Mouse (Mus musculus) intestine, postnatal 0 days (tissue): ENCODE data around the gene Vasn. TPM values are rescaled to one million over a fixed set of nuclear protein-coding genes. Genes with fewer than 3 reads are reported as not detected.

Experiments used
- ATAC-seq: fragments of 200-750 bp; cut with Nextera tagmentation; 2 replicates; pipeline ENCODE4 v1.8.0; 2017; ENCODE audit warnings: mild to moderate bottlenecking, moderate TSS enrichment, moderate library complexity
- H3K27ac ChIP-seq: fragments of 300-500 bp; sonication (generic); 2 replicates; pipeline ENCODE4 v1.5.1; 2014; ENCODE audit warnings: mild to moderate bottlenecking, low read depth, low read length, moderate library complexity
- H3K27me3 ChIP-seq: fragments of 300-500 bp; sonication (generic); replicated peaks from 2 replicates; pipeline ENCODE4 v1.6.1; 2014; ENCODE audit warnings: low read length, mixed read lengths; ENCODE audit not compliant: control insufficient read depth, insufficient read depth
- H3K36me3 ChIP-seq: fragments of 300-500 bp; sonication (generic); 2 replicates; pipeline ENCODE4 v1.6.1; 2014; ENCODE audit warnings: mild to moderate bottlenecking, moderate library complexity; ENCODE audit not compliant: control insufficient read depth, insufficient read depth
- H3K4me1 ChIP-seq: fragments of 300-500 bp; sonication (generic); replicated peaks from 2 replicates; pipeline ENCODE4 v1.6.1; 2014; ENCODE audit warnings: antibody characterized with exemption, low read length, mixed read lengths; ENCODE audit not compliant: control insufficient read depth, insufficient read depth
- H3K4me2 ChIP-seq: fragments of 300-500 bp; sonication (generic); replicated peaks from 2 replicates; pipeline ENCODE4 v1.6.1; 2014; ENCODE audit warnings: low read depth, mild to moderate bottlenecking, moderate library complexity
- H3K4me3 ChIP-seq: fragments of 300-500 bp; sonication (generic); 2 replicates; pipeline ENCODE4 v1.5.1; 2014; ENCODE audit warnings: low read depth, low read length
- H3K9ac ChIP-seq: fragments of 300-500 bp; sonication (generic); 2 replicates; pipeline ENCODE4 v1.6.1; 2014; ENCODE audit warnings: mild to moderate bottlenecking, low read depth, low read length
- H3K9me3 ChIP-seq: fragments of 300-500 bp; sonication (generic); 2 replicates; pipeline ENCODE4 v1.6.1; 2016; ENCODE audit warnings: mixed run types; ENCODE audit not compliant: control insufficient read depth
- CTCF ChIP-seq: sonication (generic); IDR thresholded peaks from 2 replicates; pipeline ENCODE4 v1.5.1; 2016; ENCODE audit warnings: low read depth, mild to moderate bottlenecking, control low read depth, antibody characterized with exemption, moderate library complexity
- WGBS: fragments of 180-500 bp; shearing (Covaris S2); extraction: QIAGEN DNeasy Blood & Tissue Kit; methylation state at CpG from one replicate; pipeline ENCODE4 v1.1.7; 2014; 5-methylcytosine and 5-hydroxymethylcytosine counted together
- polyA plus RNA-seq: library from polyadenylated mRNA; unstranded; fragments of >200 nt; fragmentation: Nextera tagmentation; extraction: Ambion mirVana; gene quantifications from 2 replicates; pipeline ENCODE4 v1.2.1, GENCODE M21; 2015

Vasn gene
- polyA plus RNA-seq, 1 experiment from 2014 or later, result 5.0 TPM

DNA sequence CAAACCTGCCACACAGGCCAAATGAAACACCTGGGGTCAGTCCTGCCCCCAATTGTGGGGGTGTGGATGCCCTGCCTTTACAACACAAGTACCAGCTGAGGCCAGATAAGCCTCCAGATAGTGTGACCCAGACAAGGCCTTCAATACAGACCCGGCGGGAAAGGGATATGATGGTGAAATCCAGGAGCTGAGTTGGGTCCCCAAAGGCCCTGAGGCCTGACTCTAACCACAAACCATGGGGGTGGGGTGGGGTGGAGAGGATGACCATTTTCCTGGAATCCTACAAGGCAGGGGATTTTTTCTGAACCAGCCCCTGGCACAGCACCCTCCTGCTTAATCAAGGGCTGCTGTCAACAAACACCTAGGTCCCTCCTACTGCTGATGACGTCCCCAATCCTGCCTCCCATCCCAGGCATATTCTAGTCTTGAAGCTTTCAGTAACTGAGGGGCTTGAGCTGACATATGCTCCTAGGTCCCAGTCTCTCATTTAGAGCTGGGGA lies 800 bp upstream of the Vasn start:
- Histone ChIP-seq H3K4me2 (no peak overlapping the region), H3K4me1 (peaks cover 19% of the 10 kb centered on the region; the same call in 1 of the 2 replicates), H3K27me3 (no peaks in the 10 kb centered on the region), H3K27ac (no peak overlapping the region), H3K4me3 (no peak overlapping the region), H3K36me3 (peaks cover 21% of the 10 kb centered on the region), H3K9ac (no peak overlapping the region), H3K9me3 (no peaks in the 10 kb centered on the region)
- 83% methylated on average over 3 of the region's 3 CpGs for WGBS
- no peak for ATAC-seq
- no peak for TF ChIP-seq CTCF

DNA sequence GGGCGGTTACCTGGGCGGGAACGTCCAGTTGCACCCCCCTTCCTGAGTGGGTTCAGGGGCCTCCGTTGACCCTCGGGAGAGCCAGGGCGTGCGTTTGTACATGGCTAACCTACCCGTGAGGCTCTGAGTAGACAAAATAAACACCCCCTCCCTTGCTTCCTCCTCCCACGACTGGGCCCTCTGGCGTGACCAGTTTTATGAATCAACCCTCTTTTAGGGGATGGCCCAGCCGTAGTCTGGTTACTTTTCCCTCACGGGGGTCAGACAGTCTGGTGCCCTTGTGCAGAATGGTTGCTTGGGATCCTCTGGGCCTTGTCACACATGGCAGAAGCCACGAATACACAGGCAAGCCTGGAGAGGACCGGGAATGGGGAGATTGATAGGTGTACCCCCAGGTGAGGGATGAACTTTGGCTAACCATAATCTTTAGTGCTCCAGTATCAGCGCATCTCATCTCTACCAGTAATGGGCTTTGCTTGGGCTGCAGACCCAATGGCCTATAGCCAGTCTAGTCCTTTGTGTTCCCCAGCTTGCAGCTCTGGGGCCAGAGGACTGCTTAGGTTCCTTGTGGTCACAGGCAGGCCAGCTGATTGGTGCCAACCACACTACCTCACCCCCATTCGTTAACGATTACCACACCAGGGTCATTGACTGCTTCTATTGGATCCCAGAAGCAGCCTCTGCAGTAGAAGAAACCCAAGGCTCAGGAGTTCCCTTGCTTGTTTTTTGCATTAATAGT lies 695 bp downstream of the Vasn start:
- no peaks in the 10 kb centered on the region for H3K9me3 ChIP-seq
- peaks cover 21% of the 10 kb centered on the region for H3K36me3 ChIP-seq
- ATAC-seq, result peak; percentile 74
- 2% methylated on average over 17 of the region's 17 CpGs for WGBS
- peak overlapping the region; percentile 68 for H3K9ac ChIP-seq
- H3K4me1 ChIP-seq, result peaks cover 19% of the 10 kb centered on the region; the same call in 1 of the 2 replicates
- H3K27me3 ChIP-seq, result no peaks in the 10 kb centered on the region
- H3K4me2 ChIP-seq, result peak overlapping the region; percentile 89
- no peak for TF ChIP-seq CTCF
- H3K27ac ChIP-seq, result peak overlapping the region; percentile 80
- peak overlapping the region; percentile 63 for H3K4me3 ChIP-seq

DNA sequence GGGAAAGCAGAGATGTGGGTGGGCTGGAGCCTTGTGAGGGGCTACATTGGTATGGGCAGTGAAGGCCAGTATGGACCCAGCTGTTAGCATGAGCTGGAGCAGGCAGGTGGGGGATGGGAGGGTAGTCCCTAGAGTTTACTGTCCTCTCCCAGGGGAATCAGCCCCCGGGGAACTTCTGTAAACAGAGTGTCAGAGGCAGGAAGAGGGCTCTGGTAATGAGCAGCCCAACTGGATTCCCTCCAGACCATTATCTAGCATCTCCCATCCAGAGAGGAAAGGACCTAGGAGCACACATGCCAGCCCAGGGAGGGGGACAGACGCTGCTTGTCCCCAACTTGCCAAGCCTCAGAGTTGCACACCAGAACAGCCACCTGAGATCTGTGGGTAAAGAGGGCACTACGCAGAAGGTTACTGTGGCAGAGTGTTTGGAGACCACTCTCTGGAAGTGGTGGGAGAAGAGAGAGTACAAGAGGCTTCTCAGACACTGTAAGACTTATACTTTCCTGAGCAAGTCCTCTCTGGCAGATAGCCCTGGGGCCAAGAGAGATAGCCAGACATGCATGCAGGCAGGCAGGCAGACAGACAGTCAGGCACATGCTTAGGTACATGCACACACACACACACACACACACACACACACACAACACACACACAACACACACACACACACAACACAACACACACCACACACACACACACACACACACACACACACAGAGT lies 1.5 kb downstream of the Vasn start:
- H3K4me1 ChIP-seq, result peaks cover 19% of the 10 kb centered on the region; the same call in 1 of the 2 replicates
- peak overlapping the region; percentile 80 for H3K27ac ChIP-seq
- no peaks in the 10 kb centered on the region for H3K27me3 ChIP-seq
- peaks cover 28% of the 10 kb centered on the region for H3K36me3 ChIP-seq
- ATAC-seq, result no peak
- H3K9me3 ChIP-seq, result no peaks in the 10 kb centered on the region
- WGBS, result 34% methylated on average over 3 of the region's 3 CpGs
- no peak for TF ChIP-seq CTCF
- H3K4me2 ChIP-seq, result peak overlapping the region; percentile 89
- peak overlapping the region; percentile 63 for H3K4me3 ChIP-seq
- H3K9ac ChIP-seq, result peak overlapping the region; percentile 68; the same call in 1 of the 2 replicates

DNA sequence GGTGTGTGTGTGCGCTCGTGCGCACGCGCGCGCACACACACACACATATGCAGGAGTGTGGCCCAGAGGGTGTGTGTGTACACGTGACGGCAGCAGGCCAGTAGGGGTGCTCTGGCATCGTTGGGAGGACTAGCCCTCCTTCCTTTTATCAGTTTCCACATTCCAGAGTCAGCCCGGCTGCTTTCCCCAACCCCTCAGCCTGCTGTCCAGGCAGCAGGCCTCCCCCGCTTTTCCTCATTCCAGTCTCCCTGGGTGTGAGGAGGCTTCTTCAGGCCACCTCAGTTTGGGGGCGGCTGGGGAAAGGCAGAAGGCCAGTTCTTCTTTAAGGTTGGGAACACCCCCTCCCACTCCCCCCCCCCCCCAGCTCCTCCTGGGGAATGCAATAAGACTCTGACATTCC lies 2.4 kb downstream of the Vasn start:
- Histone ChIP-seq H3K9me3 (no peaks in the 10 kb centered on the region), H3K27me3 (no peaks in the 10 kb centered on the region), H3K9ac (no peak overlapping the region), H3K4me2 (peak overlapping the region; percentile 89), H3K36me3 (peaks cover 32% of the 10 kb centered on the region), H3K4me3 (0 out of 2 replicates have a peak overlapping the region, but pooled peaks have one; percentile 9), H3K27ac (peak overlapping the region; percentile 68), H3K4me1 (peaks cover 19% of the 10 kb centered on the region; the same call in 1 of the 2 replicates)
- peak; percentile 48 for ATAC-seq
- WGBS, result 17% methylated on average over 13 of the region's 13 CpGs
- peak; percentile 30 for TF ChIP-seq CTCF

DNA sequence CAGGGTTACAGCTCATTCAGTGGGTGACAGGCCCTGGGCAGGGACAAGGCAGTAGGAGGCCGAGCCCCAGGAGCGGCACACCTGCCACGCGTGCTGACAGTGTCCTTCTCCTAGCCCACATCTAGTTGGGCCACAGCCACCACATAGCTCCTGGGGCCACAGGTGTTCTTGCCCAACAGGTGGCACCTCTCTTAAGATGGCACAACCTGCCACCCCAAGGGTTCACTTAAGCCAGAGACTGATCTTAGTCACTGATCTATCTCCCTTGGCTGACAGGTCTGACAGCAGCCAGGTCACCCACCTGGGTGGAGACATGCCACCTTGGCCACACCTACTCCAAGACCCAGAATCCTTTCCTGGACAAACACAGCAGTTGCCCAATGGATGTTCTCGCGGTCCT lies 3.2 kb downstream of the Vasn start:
- peak overlapping the region; percentile 68; the same call in 1 of the 2 replicates for H3K27ac ChIP-seq
- peaks cover 37% of the 10 kb centered on the region for H3K36me3 ChIP-seq
- no peak overlapping the region; the same call in 1 of the 2 replicates for H3K9ac ChIP-seq
- peak overlapping the region; percentile 89; the same call in 1 of the 2 replicates for H3K4me2 ChIP-seq
- TF ChIP-seq CTCF, result no peak
- whole genome bisulfite sequencing, result 58% methylated on average over 6 of the region's 6 CpGs
- H3K4me1 ChIP-seq, result peaks cover 19% of the 10 kb centered on the region; the same call in 1 of the 2 replicates
- H3K27me3 ChIP-seq, result no peaks in the 10 kb centered on the region
- no peak overlapping the region for H3K4me3 ChIP-seq
- no peak for ATAC-seq
- no peaks in the 10 kb centered on the region for H3K9me3 ChIP-seq
